Mouse (Mus musculus): ENCODE data around the gene Gm49337.
"Not testable (repeated sequence)": the region's sequence is repeated elsewhere in the genome, so short reads cannot be mapped to it uniquely, and the experiment has no call there.

The Gm49337 gene

GRCm38 (mm10) chr4:116215895-116216605, 42.9 kb downstream of the Gm49337 start:
- DNase-seq: peak; percentile 66

- peak; percentile 73 for DNase-seq
Measured at GRCm38 (mm10) chr4:116217046-116217445, 43.9 kb downstream of the Gm49337 start.

GRCm38 (mm10) chr4:116217661-116218060, 44.5 kb downstream of the Gm49337 start:
- peak; percentile 30 for DNase-seq

- peak; percentile 25 for DNase-seq
Measured at GRCm38 (mm10) chr4:116219056-116219455, 45.9 kb downstream of the Gm49337 start.

- peak; percentile 34 for DNase-seq
Measured at GRCm38 (mm10) chr4:116220071-116220650, 47.0 kb downstream of the Gm49337 start.

GRCm38 (mm10) chr4:116220780-116221139, 47.6 kb downstream of the Gm49337 start:
- no peak for DNase-seq

GRCm38 (mm10) chr4:116221140-116221851, 48.1 kb downstream of the Gm49337 start, which contains the start of gene Pik3r3:
TSS of gene Pik3r3 (plus strand) at chr4:116221618.
- peak; percentile 99 for DNase-seq

- peak; percentile 52 for DNase-seq
Measured at GRCm38 (mm10) chr4:116221996-116222842, 49.0 kb downstream of the Gm49337 start.

GRCm38 (mm10) chr4:116222843-116223119, 49.6 kb downstream of the Gm49337 start:
- DNase-seq: no peak

GRCm38 (mm10) chr4:116243377-116243776, 70.2 kb downstream of the Gm49337 start:
- DNase-seq: no peak

- DNase-seq: no peak
Measured at GRCm38 (mm10) chr4:116244240-116244639, 71.1 kb downstream of the Gm49337 start.

- DNase-seq: not testable (repeated sequence)
Measured at GRCm38 (mm10) chr4:116245926-116246325, 72.7 kb downstream of the Gm49337 start.

GRCm38 (mm10) chr4:116249986-116250385, 76.8 kb downstream of the Gm49337 start:
- DNase-seq: no peak

GRCm38 (mm10) chr4:116268220-116268619, 95.0 kb downstream of the Gm49337 start:
- no peak for DNase-seq

GRCm38 (mm10) chr4:116282211-116282610, 109.0 kb downstream of the Gm49337 start:
- DNase-seq: peak; percentile 30

- DNase-seq: peak; percentile 54
Measured at GRCm38 (mm10) chr4:116291561-116291960, 118.4 kb downstream of the Gm49337 start.

GRCm38 (mm10) chr4:116293296-116293695, 120.1 kb downstream of the Gm49337 start:
- DNase-seq: no peak

- no peak for DNase-seq
Measured at GRCm38 (mm10) chr4:116300878-116301355, 127.7 kb downstream of the Gm49337 start.

GRCm38 (mm10) chr4:116304551-116304950, 131.4 kb downstream of the Gm49337 start:
- no peak for DNase-seq

GRCm38 (mm10) chr4:116317575-116317974, 144.4 kb downstream of the Gm49337 start:
- DNase-seq: no peak

GRCm38 (mm10) chr4:116322127-116322526, 148.9 kb downstream of the Gm49337 start:
- DNase-seq: no peak

- DNase-seq: no peak
Measured at GRCm38 (mm10) chr4:116329256-116329655, 156.1 kb downstream of the Gm49337 start.

- no peak for DNase-seq
Measured at GRCm38 (mm10) chr4:116336294-116336693, 163.1 kb downstream of the Gm49337 start.
